Mouse (Mus musculus): ENCODE measurements around the gene Gtf2e1.

- TF ChIP-seq CTCF (IDR thresholded peaks at IDR 0.05; ENCODE audit: control insufficient read depth, insufficient read depth, low read length): no peak
- no peak for TF ChIP-seq POLR2A (IDR thresholded peaks at IDR 0.05; ENCODE audit: borderline replicate concordance, control insufficient read depth, low read depth, low read length)
Measured at GRCm38 (mm10) chr16:37562961-37563360, 23.4 kb upstream of the Gtf2e1 start.

Data from bone marrow, adult 2 months (tissue).